Mouse (Mus musculus) skeletal muscle tissue, adult 2 months (tissue): Measurements from ENCODE around the gene Agap3.

Source experiments
- DNase-seq: peaks from one replicate; pipeline ENCODE4 v3.0.0-alpha.2; 2012; ENCODE audit warnings: low read depth, low spot score

The Agap3 gene

GRCm38 (mm10) chr5:24523806-24524205, 71.8 kb downstream of the Agap3 start:
- DNase-seq, result no peak

GRCm38 (mm10) chr5:24524522-24524921, 72.5 kb downstream of the Agap3 start:
- no peak for DNase-seq

GRCm38 (mm10) chr5:24525360-24526189, 73.6 kb downstream of the Agap3 start:
- DNase-seq, result no peak

- no peak for DNase-seq
Measured at GRCm38 (mm10) chr5:24526190-24526888, 74.4 kb downstream of the Agap3 start.

GRCm38 (mm10) chr5:24526889-24527230, 74.9 kb downstream of the Agap3 start, which contains the start of gene Gbx1:
TSS of gene Gbx1 (minus strand) at chr5:24527202.
- DNase-seq, result no peak

GRCm38 (mm10) chr5:24527780-24528179, 75.8 kb downstream of the Agap3 start:
- DNase-seq, result no peak

- DNase-seq, result peak; percentile 90
Measured at GRCm38 (mm10) chr5:24530042-24530689, 78.2 kb downstream of the Agap3 start.

- no peak for DNase-seq
Measured at GRCm38 (mm10) chr5:24533391-24533790, 81.4 kb downstream of the Agap3 start.

GRCm38 (mm10) chr5:24534292-24534691, 82.3 kb downstream of the Agap3 start:
- DNase-seq, result no peak

- peak; percentile 41 for DNase-seq
Measured at GRCm38 (mm10) chr5:24535731-24536130, 83.8 kb downstream of the Agap3 start.

GRCm38 (mm10) chr5:24536511-24536910, 84.5 kb downstream of the Agap3 start:
- no peak for DNase-seq

GRCm38 (mm10) chr5:24537618-24538017, 85.6 kb downstream of the Agap3 start:
- peak; percentile 72 for DNase-seq

GRCm38 (mm10) chr5:24539571-24540296, 87.8 kb downstream of the Agap3 start:
- DNase-seq, result no peak

GRCm38 (mm10) chr5:24540387-24541143, 88.6 kb downstream of the Agap3 start, which contains the start of gene Asb10:
TSS of gene Asb10 (minus strand) at chr5:24540978.
- peak; percentile 91 for DNase-seq

- DNase-seq, result no peak
Measured at GRCm38 (mm10) chr5:24541144-24541569, 89.2 kb downstream of the Agap3 start.

GRCm38 (mm10) chr5:24542643-24543042, 90.7 kb downstream of the Agap3 start:
- DNase-seq, result no peak

- no peak for DNase-seq
Measured at GRCm38 (mm10) chr5:24550598-24551316, 98.8 kb downstream of the Agap3 start.

GRCm38 (mm10) chr5:24551317-24551688, 99.3 kb downstream of the Agap3 start:
- no peak for DNase-seq
